Mouse (Mus musculus): Measurements from ENCODE around the gene Arg1. TPM values are rescaled to one million over a fixed set of nuclear protein-coding genes. Genes with fewer than 3 reads are reported as not detected.

The Arg1 gene
- polyA plus RNA-seq, 1 experiment = not detected

DNA sequence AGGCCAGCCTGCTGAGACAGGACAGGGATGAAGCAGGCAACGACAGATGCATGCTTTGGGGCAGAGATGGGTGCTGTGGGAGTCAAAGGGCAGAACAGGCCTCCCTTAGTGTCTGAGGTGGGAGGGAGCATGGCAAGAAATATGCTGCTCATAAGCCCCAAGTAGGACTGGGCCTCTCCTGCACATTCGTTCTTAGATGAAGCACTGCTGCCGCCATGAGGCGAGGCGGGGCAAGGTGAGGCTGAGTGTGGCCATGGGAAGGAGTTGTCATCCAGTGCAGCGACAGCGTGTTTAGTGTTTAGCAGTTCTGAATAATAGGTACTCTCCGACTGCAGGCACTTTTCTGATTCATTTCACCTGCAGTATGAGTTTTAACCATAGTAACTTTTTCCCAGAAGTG, 31.4 kb downstream of the Arg1 start:
- no peak overlapping the region for H3ac ChIP-seq (ENCODE audit: control insufficient read depth, insufficient read length)
- TF ChIP-seq MYOG (IDR thresholded peaks at IDR 0.05; ENCODE audit: control insufficient read depth in 1 of 3, insufficient read depth in 1 of 3, insufficient read length in 2 of 3, low read depth in 2 of 3) = no peak
- no peak for TF ChIP-seq TCF3 (IDR thresholded peaks at IDR 0.05; ENCODE audit: insufficient read length, low read depth)
- no peak for TF ChIP-seq SRF (IDR thresholded peaks at IDR 0.05; ENCODE audit: control insufficient read depth, insufficient read length, low read depth)
- no peak for TF ChIP-seq MAX (IDR thresholded peaks at IDR 0.05; ENCODE audit: low read depth)
- no peak for TF ChIP-seq TCF12 (IDR thresholded peaks at IDR 0.05; ENCODE audit: insufficient read depth, poor library complexity, severe bottlenecking)
- TF ChIP-seq POLR2A (IDR thresholded peaks at IDR 0.05; ENCODE audit: insufficient read length, low read depth) = no peak
- no peak for TF ChIP-seq POLR2AphosphoS2 (IDR thresholded peaks at IDR 0.05; ENCODE audit: insufficient read length, low read depth)
- no peak for TF ChIP-seq CEBPB (IDR thresholded peaks at IDR 0.05; ENCODE audit: insufficient read depth, poor library complexity, severe bottlenecking)
- no peak for TF ChIP-seq MYOD1 (IDR thresholded peaks at IDR 0.05; ENCODE audit: control insufficient read depth in 1 of 3, insufficient read length in 2 of 3, low read depth in 2 of 3)
- TF ChIP-seq USF1 (IDR thresholded peaks at IDR 0.05; ENCODE audit: low read depth) = no peak
- TF ChIP-seq E2F4 (IDR thresholded peaks at IDR 0.05; ENCODE audit: insufficient read depth) = no peak
- TF ChIP-seq REST (IDR thresholded peaks at IDR 0.05; ENCODE audit: insufficient read depth, insufficient read length) = no peak

DNA sequence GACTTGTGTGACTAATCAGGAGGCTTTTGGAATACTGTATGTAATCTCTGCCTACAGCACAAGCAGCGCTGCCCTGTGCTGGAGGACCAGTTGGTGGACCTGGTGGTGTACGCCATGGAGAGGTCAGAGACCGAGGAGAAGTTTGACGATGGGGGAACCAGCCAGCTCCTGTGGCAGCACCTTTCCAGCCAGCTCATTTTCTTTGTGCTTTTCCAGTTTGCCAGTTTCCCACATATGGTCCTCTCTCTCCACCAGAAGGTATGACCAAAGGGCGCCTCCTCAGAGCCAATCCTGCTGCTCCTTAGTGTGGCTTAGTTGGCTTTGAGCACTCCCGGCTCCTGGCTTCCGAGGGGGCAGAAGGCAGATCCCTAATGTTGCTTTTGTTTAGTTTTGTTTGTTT, 38.9 kb downstream of the Arg1 start:
- Histone ChIP-seq H3ac (ENCODE audit: control insufficient read depth, insufficient read length) (no peak overlapping the region), H3K4me3 (no peak overlapping the region), H3K4me2 (ENCODE audit: low read depth) (no peak overlapping the region), H3K36me3 (ENCODE audit: control insufficient read depth, insufficient read depth) (peaks cover 37% of the 10 kb centered on the region), H3K27me3 (ENCODE audit: control insufficient read depth, insufficient read depth, insufficient read length) (no peaks in the 10 kb centered on the region), H3K79me2 (ENCODE audit: control insufficient read depth, insufficient read depth) (no peaks in the 10 kb centered on the region)
- TF ChIP-seq MYOD1 (IDR thresholded peaks at IDR 0.05; ENCODE audit: control insufficient read depth in 1 of 3, insufficient read length in 2 of 3, low read depth in 2 of 3) (no peak), MAX (IDR thresholded peaks at IDR 0.05; ENCODE audit: low read depth) (no peak), E2F4 (IDR thresholded peaks at IDR 0.05; ENCODE audit: insufficient read depth) (no peak), POLR2A (IDR thresholded peaks at IDR 0.05; ENCODE audit: insufficient read length, low read depth) (no peak)

More for the DNA sequence above, 31.4 kb downstream of the Arg1 start:
- peaks cover 39% of the 10 kb centered on the region for H3K36me3 ChIP-seq (ENCODE audit: control insufficient read depth, insufficient read depth)
- no peaks in the 10 kb centered on the region for H3K27me3 ChIP-seq (ENCODE audit: control insufficient read depth, insufficient read depth, insufficient read length)
- no peak overlapping the region for H3K4me2 ChIP-seq (ENCODE audit: low read depth)
- H3K4me3 ChIP-seq = no peak overlapping the region
- no peaks in the 10 kb centered on the region for H3K79me2 ChIP-seq (ENCODE audit: control insufficient read depth, insufficient read depth)

- Histone ChIP-seq H3K4me2 (ENCODE audit: low read depth) (no peak overlapping the region), H3ac (ENCODE audit: control insufficient read depth, insufficient read length) (no peak overlapping the region), H3K36me3 (ENCODE audit: control insufficient read depth, insufficient read depth) (peaks cover 46% of the 10 kb centered on the region), H3K79me2 (ENCODE audit: control insufficient read depth, insufficient read depth) (no peaks in the 10 kb centered on the region), H3K4me3 (no peak overlapping the region), H3K27me3 (ENCODE audit: control insufficient read depth, insufficient read depth, insufficient read length) (no peaks in the 10 kb centered on the region)
- TF ChIP-seq MAX (IDR thresholded peaks at IDR 0.05; ENCODE audit: low read depth) (no peak), POLR2A (IDR thresholded peaks at IDR 0.05; ENCODE audit: insufficient read length, low read depth) (no peak), TCF12 (IDR thresholded peaks at IDR 0.05; ENCODE audit: insufficient read depth, poor library complexity, severe bottlenecking) (no peak), MYOD1 (IDR thresholded peaks at IDR 0.05; ENCODE audit: control insufficient read depth in 1 of 3, insufficient read length in 2 of 3, low read depth in 2 of 3) (no peak), E2F4 (IDR thresholded peaks at IDR 0.05; ENCODE audit: insufficient read depth) (no peak), USF1 (IDR thresholded peaks at IDR 0.05; ENCODE audit: low read depth) (no peak), POLR2AphosphoS2 (IDR thresholded peaks at IDR 0.05; ENCODE audit: insufficient read length, low read depth) (no peak), MYOG (IDR thresholded peaks at IDR 0.05; ENCODE audit: control insufficient read depth in 1 of 3, insufficient read depth in 1 of 3, insufficient read length in 2 of 3, low read depth in 2 of 3) (no peak)
These were observed 41.3 kb downstream of the Arg1 start for GRCm38 (mm10) chr10:24886008-24886407.

- H3K36me3 ChIP-seq (ENCODE audit: control insufficient read depth, insufficient read depth) = peaks cover 45% of the 10 kb centered on the region
- TF ChIP-seq MYOG (IDR thresholded peaks at IDR 0.05; ENCODE audit: control insufficient read depth in 1 of 3, insufficient read depth in 1 of 3, insufficient read length in 2 of 3, low read depth in 2 of 3) = no peak
- TF ChIP-seq SRF (IDR thresholded peaks at IDR 0.05; ENCODE audit: control insufficient read depth, insufficient read length, low read depth) = no peak
- no peak for TF ChIP-seq TCF3 (IDR thresholded peaks at IDR 0.05; ENCODE audit: insufficient read length, low read depth)
- TF ChIP-seq POLR2AphosphoS2 (IDR thresholded peaks at IDR 0.05; ENCODE audit: insufficient read length, low read depth) = no peak
- TF ChIP-seq USF1 (IDR thresholded peaks at IDR 0.05; ENCODE audit: low read depth) = no peak
- H3K4me2 ChIP-seq (ENCODE audit: low read depth) = no peak overlapping the region
- no peaks in the 10 kb centered on the region for H3K27me3 ChIP-seq (ENCODE audit: control insufficient read depth, insufficient read depth, insufficient read length)
- no peak overlapping the region for H3ac ChIP-seq (ENCODE audit: control insufficient read depth, insufficient read length)
- peaks cover 9% of the 10 kb centered on the region for H3K79me2 ChIP-seq (ENCODE audit: control insufficient read depth, insufficient read depth)
- H3K4me3 ChIP-seq = no peak overlapping the region
These were observed 53.7 kb downstream of the Arg1 start for GRCm38 (mm10) chr10:24873624-24874023.

DNA sequence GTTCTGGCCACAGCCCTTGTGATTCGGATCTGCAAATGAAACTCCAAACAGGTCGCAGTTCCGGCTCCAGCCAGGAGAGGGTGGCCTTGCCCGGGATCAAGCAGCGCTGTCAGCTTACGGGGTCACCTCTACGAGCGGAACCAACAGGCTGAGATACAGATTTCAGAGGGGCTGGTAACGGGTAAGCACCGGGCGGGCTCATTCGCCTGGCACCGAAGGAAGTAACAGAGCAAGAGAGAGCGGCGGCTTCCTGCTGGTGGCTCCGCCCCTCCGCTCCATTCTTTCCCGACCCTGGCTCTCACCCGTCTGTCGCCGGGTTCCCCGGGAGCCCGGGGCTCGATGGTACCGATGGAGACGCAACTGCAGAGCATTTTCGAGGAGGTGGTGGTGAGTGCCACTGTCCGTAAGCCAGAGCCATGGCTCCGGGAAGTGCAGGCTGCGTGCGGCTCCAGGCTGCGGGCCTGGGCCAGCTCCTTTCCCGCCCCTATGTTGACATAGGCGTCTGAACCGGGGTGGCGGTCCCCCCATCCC, 57.5 kb downstream of the Arg1 start, which contains the start of gene Med23:
Gene Med23 (plus strand): TSS at position 227 of the 531 bp plus-strand sequence.
- Histone ChIP-seq H3K4me3 (peak within 1 kb of the TSS; percentile 54), H3K36me3 (ENCODE audit: control insufficient read depth, insufficient read depth) (peaks cover 14% of the 10 kb centered on the region), H3K27me3 (ENCODE audit: control insufficient read depth, insufficient read depth, insufficient read length) (no peaks in the 10 kb centered on the region), H3ac (ENCODE audit: control insufficient read depth, insufficient read length) (peak within 1 kb of the TSS; percentile 36), H3K79me2 (ENCODE audit: control insufficient read depth, insufficient read depth) (peaks cover 9% of the 10 kb centered on the region), H3K4me2 (ENCODE audit: low read depth) (peak within 1 kb of the TSS; percentile 99)
- TF ChIP-seq POLR2A (IDR thresholded peaks at IDR 0.05; ENCODE audit: insufficient read length, low read depth) (peak; percentile 63), TCF12 (IDR thresholded peaks at IDR 0.05; ENCODE audit: insufficient read depth, poor library complexity, severe bottlenecking) (no peak), POLR2AphosphoS2 (IDR thresholded peaks at IDR 0.05; ENCODE audit: insufficient read length, low read depth) (peak; percentile 57), USF1 (IDR thresholded peaks at IDR 0.05; ENCODE audit: low read depth) (no peak), REST (IDR thresholded peaks at IDR 0.05; ENCODE audit: insufficient read depth, insufficient read length) (no peak), CEBPB (IDR thresholded peaks at IDR 0.05; ENCODE audit: insufficient read depth, poor library complexity, severe bottlenecking) (no peak), E2F4 (IDR thresholded peaks at IDR 0.05; ENCODE audit: insufficient read depth) (peak; percentile 62), MYOD1 (IDR thresholded peaks at IDR 0.05; ENCODE audit: control insufficient read depth in 1 of 3, insufficient read length in 2 of 3, low read depth in 2 of 3) (no peak), TCF3 (IDR thresholded peaks at IDR 0.05; ENCODE audit: insufficient read length, low read depth) (no peak), SRF (IDR thresholded peaks at IDR 0.05; ENCODE audit: control insufficient read depth, insufficient read length, low read depth) (no peak), MYOG (IDR thresholded peaks at IDR 0.05; ENCODE audit: control insufficient read depth in 1 of 3, insufficient read depth in 1 of 3, insufficient read length in 2 of 3, low read depth in 2 of 3) (peak in 1 of 3 experiments; percentile 56), MAX (IDR thresholded peaks at IDR 0.05; ENCODE audit: low read depth) (no peak)

Other genes with a start within 250 kb of the Arg1 start
- gene Enpp1, start 215.3 kb downstream of the Arg1 start, polyA plus RNA-seq (2012; fragmentation: generic; extraction: Trizol) = 2.6 TPM
- 3.6 TPM for gene Enpp3, start 84.7 kb downstream of the Arg1 start, polyA plus RNA-seq (2012; fragmentation: generic; extraction: Trizol)
- gene Med23, start 57.5 kb downstream of the Arg1 start, polyA plus RNA-seq (2012; fragmentation: generic; extraction: Trizol) = 9.7 TPM